Mouse (Mus musculus) liver, adult 2 months (tissue): ENCODE measurements around the gene Lhpp.

ENCODE experiments used
- CTCF ChIP-seq: fragments of 200-500 bp; IDR thresholded peaks from 2 replicates; pipeline ENCODE4 v1.5.1; 2011; ENCODE audit warnings: low read depth, low read length, control low read depth
- POLR2A ChIP-seq: fragments of 200-500 bp; IDR thresholded peaks from 2 replicates; pipeline ENCODE4 v1.6.1; 2011; ENCODE audit warnings: low read length, control low read depth; ENCODE audit not compliant: insufficient read depth; ENCODE audit errors: extremely low read depth

GRCm38 (mm10) chr7:132600926-132601325 is 9.5 kb upstream of the Lhpp start:
- TF ChIP-seq POLR2A (no peak), CTCF (no peak)
